Comparison of ENCODE assay signal across 28 mouse cellular contexts in genomic region chr4:13437622-13438021, GRCm38 (mm10).
DNase-seq lines count a peak whose midpoint lies in the region; ATAC-seq and TF ChIP-seq lines count a peak whose summit lies in the region.
"Had no signal": no experiment of that assay in that cellular context is flagged by ENCODE, and none has a peak within 500 bp of the region (broad histone marks: within the 10 kb centered on the region; RNA-seq: fewer than 3 reads in every experiment).

No protein-coding gene starts in this region.

- peak; percentile 7 for DNase-seq in adrenal gland, adult 8-10 months
- DNase-seq in adrenal gland, postnatal 4 days (ENCODE audit: low spot score in 2 of 2), result no peak
- DNase-seq in forebrain, postnatal 0 days, result peak; percentile 57
- no peak for DNase-seq in forebrain, embryonic 10.5 days (ENCODE audit: extremely low spot score, low spot score)
- no peak for DNase-seq in lung, postnatal 36 days
- DNase-seq: B cell, adult 2 months; cerebellum, adult 18-20 months; cerebellum, adult 9-10 months; cerebellum, postnatal 25 days; gastrocnemius, postnatal 25 days; heart, adult 18-20 months; heart, postnatal 10 days; heart, postnatal 36 days; kidney, adult 18-20 months; kidney, adult 9 months had no signal

- no peak for TF ChIP-seq CTCF in forebrain, postnatal 0 days (IDR thresholded peaks at IDR 0.05; ENCODE audit: low read depth)

- no peaks in the 10 kb centered on the region for H3K4me1 ChIP-seq in forebrain, postnatal 0 days (ENCODE audit: insufficient read depth)
- H3K4me1 ChIP-seq in forebrain, embryonic 10.5 days, result no peaks in the 10 kb centered on the region
- H3K4me1 ChIP-seq: embryonic facial prominence, embryonic 12.5 days; embryonic facial prominence, embryonic 15.5 days; forebrain, embryonic 12.5 days; heart, embryonic 12.5 days; heart, embryonic 15.5 days had no signal

- no peak overlapping the region for H3ac ChIP-seq in myocyte (ENCODE audit: control insufficient read depth, insufficient read length)

- no peak for TF ChIP-seq POLR2A in myocyte (IDR thresholded peaks at IDR 0.05; ENCODE audit: insufficient read length, low read depth)

- peak; percentile 62 for ATAC-seq in forebrain, postnatal 0 days
- ATAC-seq: hindbrain, postnatal 0 days; inflammation-experienced regulatory T-cells, adult 6 months; intestine, embryonic 16.5 days; Patski had no signal

- H3K27me3 ChIP-seq in forebrain, postnatal 0 days (ENCODE audit: insufficient read depth, low read length), result no peaks in the 10 kb centered on the region
- H3K27me3 ChIP-seq in forebrain, embryonic 10.5 days (ENCODE audit: poor library complexity, severe bottlenecking), result no peaks in the 10 kb centered on the region
- no peaks in the 10 kb centered on the region for H3K27me3 ChIP-seq in myocyte (ENCODE audit: control insufficient read depth, insufficient read depth, insufficient read length)
- H3K27me3 ChIP-seq: CH12.LX; embryonic facial prominence, embryonic 12.5 days; embryonic facial prominence, embryonic 15.5 days; forebrain, embryonic 12.5 days; heart, embryonic 12.5 days; heart, embryonic 15.5 days; Patski had no signal

- H3K79me2 ChIP-seq in myocyte (ENCODE audit: control insufficient read depth, insufficient read depth), result no peaks in the 10 kb centered on the region

- H3K36me3 ChIP-seq in forebrain, postnatal 0 days (ENCODE audit: insufficient read depth), result no peaks in the 10 kb centered on the region
- H3K36me3 ChIP-seq in forebrain, embryonic 10.5 days (replicated peaks), result no peaks in the 10 kb centered on the region
- H3K36me3 ChIP-seq in myocyte (ENCODE audit: control insufficient read depth, insufficient read depth), result no peaks in the 10 kb centered on the region
- H3K36me3 ChIP-seq: embryonic facial prominence, embryonic 12.5 days; embryonic facial prominence, embryonic 15.5 days; forebrain, embryonic 12.5 days; G1E; heart, embryonic 12.5 days; heart, embryonic 15.5 days had no signal

- no peak overlapping the region for H3K9ac ChIP-seq in forebrain, postnatal 0 days
- H3K9ac ChIP-seq: embryonic facial prominence, embryonic 12.5 days; embryonic facial prominence, embryonic 15.5 days; forebrain, embryonic 12.5 days; heart, embryonic 12.5 days; heart, embryonic 15.5 days; hindbrain, embryonic 14.5 days had no signal

- H3K4me2 ChIP-seq in forebrain, postnatal 0 days (ENCODE audit: low read depth), result no peak overlapping the region
- no peak overlapping the region for H3K4me2 ChIP-seq in myocyte (ENCODE audit: low read depth)
- H3K4me2 ChIP-seq: embryonic facial prominence, embryonic 12.5 days; embryonic facial prominence, embryonic 15.5 days; forebrain, embryonic 12.5 days; heart, embryonic 12.5 days; heart, embryonic 15.5 days; hindbrain, embryonic 14.5 days had no signal

- 65% methylated on average over 2 of the region's 2 CpGs for WGBS in forebrain, postnatal 0 days
- 76% methylated on average over 2 of the region's 2 CpGs for WGBS in forebrain, embryonic 10.5 days

- no peak overlapping the region for H3K4me3 ChIP-seq in forebrain, postnatal 0 days (ENCODE audit: low read depth, low read length)
- H3K4me3 ChIP-seq in forebrain, embryonic 10.5 days, result no peak overlapping the region
- no peak overlapping the region for H3K4me3 ChIP-seq in myocyte
- H3K4me3 ChIP-seq: embryonic facial prominence, embryonic 12.5 days; embryonic facial prominence, embryonic 15.5 days; forebrain, embryonic 12.5 days; heart, embryonic 12.5 days; heart, embryonic 15.5 days had no signal

- no peak overlapping the region for H3K27ac ChIP-seq in forebrain, postnatal 0 days (ENCODE audit: low read depth, low read length)
- H3K27ac ChIP-seq in forebrain, embryonic 10.5 days, result no peak overlapping the region
- H3K27ac ChIP-seq: embryonic facial prominence, embryonic 12.5 days; embryonic facial prominence, embryonic 15.5 days; forebrain, embryonic 12.5 days; heart, embryonic 15.5 days; hindbrain, embryonic 14.5 days; hindbrain, postnatal 0 days had no signal

- no peaks in the 10 kb centered on the region for H3K9me3 ChIP-seq in forebrain, postnatal 0 days (ENCODE audit: low read length)
- no peaks in the 10 kb centered on the region for H3K9me3 ChIP-seq in forebrain, embryonic 10.5 days
- H3K9me3 ChIP-seq: embryonic facial prominence, embryonic 12.5 days; embryonic facial prominence, embryonic 15.5 days; forebrain, embryonic 12.5 days; G1E; heart, embryonic 12.5 days; heart, embryonic 15.5 days had no signal

TF ChIP-seq in myocyte, 11 proteins besides CTCF, POLR2A, EP300 and RAD21:
- TF ChIP-seq CEBPB (IDR thresholded peaks at IDR 0.05; ENCODE audit: insufficient read depth, poor library complexity, severe bottlenecking) (peak; percentile 57; the same call in 1 of the 2 replicates), POLR2AphosphoS2 (IDR thresholded peaks at IDR 0.05; ENCODE audit: insufficient read length, low read depth) (no peak), MYOD1 (IDR thresholded peaks at IDR 0.05; ENCODE audit: control insufficient read depth in 1 of 3, insufficient read length in 2 of 3, low read depth in 2 of 3) (no peak)

Comparison
In these comparisons a context has a peak if more than half of its experiments do, and no peak if none do; other contexts are left out.
1. DNase-seq: peak in adrenal gland, adult 8-10 months (single experiment) and forebrain, postnatal 0 days (single experiment); none in adrenal gland, postnatal 4 days (0 of 2), forebrain, embryonic 10.5 days (single experiment) and lung, postnatal 36 days (single experiment).